Mouse (Mus musculus) embryonic stem cell, embryonic (primary cell): ENCODE measurements around the gene Agpat2.

ENCODE experiments used
- CTCF ChIA-PET, 4 experiments: fragments of 300-600 bp in 2 of 4; fragments of 350-600 bp in 2 of 4; sonication (Branson Sonifier 250); formaldehyde crosslinking; loops; one replicate each; lab custom pipeline; 2022; ENCODE audit warnings: inconsistent platforms in 2 of 4; lab: Charles Lee
- POLR2A ChIA-PET, 4 experiments: fragments of 300-600 bp in 2 of 4; fragments of 350-600 bp in 2 of 4; sonication (Branson Sonifier 250); formaldehyde crosslinking; loops; one replicate each; lab custom pipeline; 2022; ENCODE audit warnings: antibody characterized with exemption in 4 of 4, inconsistent platforms in 1 of 4; lab: Charles Lee

The Agpat2 gene

DNA sequence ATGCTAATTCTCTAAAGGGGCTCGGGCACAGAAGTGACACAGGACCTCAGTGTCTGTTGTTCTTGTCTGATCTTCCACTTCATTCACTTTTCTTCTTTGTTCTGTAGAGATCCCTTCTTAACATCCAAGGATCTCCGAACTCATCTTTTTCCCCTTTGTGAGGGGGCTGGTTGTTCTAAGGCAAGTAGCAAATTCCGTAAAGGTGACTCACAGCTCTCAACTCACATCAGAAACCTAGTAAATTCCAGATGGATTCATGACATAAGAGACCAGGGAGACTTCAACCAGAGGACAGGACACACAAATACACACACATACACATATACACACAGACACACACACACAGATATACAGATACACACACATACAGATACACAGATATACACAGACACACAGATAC is 6.3 kb upstream of the Agpat2 start:
- ChIA-PET POLR2A (interaction anchor here (0.6 to 39.5 kb wide), 52 partner anchors 8 to 1496 kb away, joined by 3 to 1354 read pairs (median 4); partner anchors contain the start of genes Fam69b (in 3 of the 4), Surf6 (in 3 of the 4), Agpat2 (in 2 of the 4) and Gm20532 (in 2 of the 4)), CTCF (interaction anchor here (0.7 to 2.0 kb wide), 10 partner anchors 9 to 618 kb away, joined by 3 to 17 read pairs (median 4); no protein-coding TSS in a partner anchor)

DNA sequence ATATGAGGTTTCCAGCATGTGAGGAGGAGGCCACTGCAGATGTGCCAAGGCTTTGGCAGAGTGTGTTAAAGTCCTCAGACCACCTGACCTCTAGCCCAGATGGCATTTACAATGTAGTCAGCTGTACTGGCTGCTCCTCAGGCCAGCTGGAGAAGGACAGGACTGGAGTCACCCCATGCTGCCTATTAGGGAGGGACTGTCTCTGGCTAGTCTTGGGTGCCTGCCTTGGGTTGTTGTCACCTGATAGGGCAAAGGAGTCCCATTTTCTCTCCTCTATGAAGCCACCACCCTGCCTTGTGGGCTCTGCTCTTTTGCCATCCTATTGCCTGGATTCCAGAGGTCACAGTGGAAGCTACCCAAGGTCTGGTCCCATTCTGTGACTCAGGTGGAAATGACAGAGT is 5.0 kb upstream of the Agpat2 start:
- ChIA-PET POLR2A (interaction anchor here (1.0 to 39.5 kb wide), 17 partner anchors 7 to 367 kb away, joined by 3 to 1354 read pairs (median 7); partner anchors contain the start of genes Agpat2 (in 2 of the 4), Fam69b (in 2 of the 4) and Gm20532 (in 1 of the 4)), CTCF (interaction anchor here in 2 of 4 experiments (0.6 to 2.0 kb wide), 3 partner anchors 10 to 30 kb away, joined by 3 to 4 read pairs (median 4); partner anchors contain the start of gene Gm20532 (in 1 of the 2))

GRCm38 (mm10) chr2:26608781-26609180 is 4.6 kb upstream of the Agpat2 start:
- POLR2A ChIA-PET = interaction anchor here in 2 of 4 experiments (1.7 to 39.5 kb wide), 7 partner anchors 7 to 150 kb away, joined by 4 to 1354 read pairs (median 7); partner anchors contain the start of genes Fam69b (in 2 of the 2), Agpat2 (in 1 of the 2) and Gm20532 (in 1 of the 2)
- CTCF ChIA-PET = interaction anchor here in 1 of 4 experiments (0.6 kb wide), 1 partner anchor 23 kb away, joined by 4 read pairs; the partner anchor contains the start of gene Gm20532

GRCm38 (mm10) chr2:26607056-26607910 is 3.1 kb upstream of the Agpat2 start:
- ChIA-PET CTCF (interaction anchor here in 2 of 4 experiments (0.5 to 0.7 kb wide), 4 partner anchors 119 to 709 kb away, joined by 3 to 7 read pairs (median 4); partner anchors contain the start of gene Dnlz (in 1 of the 2)), POLR2A (interaction anchor here in 3 of 4 experiments (0.9 to 39.5 kb wide), 16 partner anchors 10 to 296 kb away, joined by 3 to 1354 read pairs (median 4); partner anchors contain the start of genes Fam69b (in 2 of the 3), Gm20532 (in 2 of the 3), Sec16a (in 1 of the 3) and Surf6 (in 1 of the 3))

- CTCF ChIA-PET = no interaction called here
- POLR2A ChIA-PET = interaction anchor here in 3 of 4 experiments (1.0 to 39.5 kb wide), 14 partner anchors 6 to 296 kb away, joined by 3 to 1354 read pairs (median 8); partner anchors contain the start of genes Fam69b (in 2 of the 3), Gm20532 (in 2 of the 3), Sec16a (in 1 of the 3) and Surf6 (in 1 of the 3)
Observed at GRCm38 (mm10) chr2:26606579-26606978, 2.4 kb upstream of the Agpat2 start.

GRCm38 (mm10) chr2:26605331-26605730 is 1.1 kb upstream of the Agpat2 start:
- POLR2A ChIA-PET = interaction anchor here (0.6 to 39.5 kb wide), 30 partner anchors 8 to 368 kb away, joined by 3 to 1354 read pairs (median 13); partner anchors contain the start of genes Fam69b (in 3 of the 4), Gm20532 (in 2 of the 4), Qsox2 (in 1 of the 4) and Sec16a (in 1 of the 4)

GRCm38 (mm10) chr2:26603159-26603558 is 1.1 kb downstream of the Agpat2 start:
- POLR2A ChIA-PET = interaction anchor here (0.6 to 39.5 kb wide), 58 partner anchors 9 to 351 kb away, joined by 3 to 1354 read pairs (median 9); partner anchors contain the start of genes Fam69b (in 3 of the 4), Gm20532 (in 3 of the 4), Sec16a (in 2 of the 4) and Surf6 (in 2 of the 4)
- CTCF ChIA-PET = interaction anchor here (0.9 to 2.9 kb wide), 10 partner anchors 9 to 620 kb away, joined by 3 to 29 read pairs (median 8); partner anchors contain the start of genes Camsap1 (in 1 of the 4), Gm20532 (in 1 of the 4) and Sec16a (in 1 of the 4)

More at GRCm38 (mm10) chr2:26605331-26605730, 1.1 kb upstream of the Agpat2 start:
- CTCF ChIA-PET = interaction anchor here (0.6 to 2.5 kb wide), 12 partner anchors 11 to 514 kb away, joined by 3 to 29 read pairs (median 4); partner anchors contain the start of genes Fam69b (in 1 of the 4) and Inpp5e (in 1 of the 4)

- ChIA-PET CTCF (interaction anchor here in 3 of 4 experiments (0.6 to 2.9 kb wide), 5 partner anchors 8 to 57 kb away, joined by 3 to 29 read pairs (median 5); no protein-coding TSS in a partner anchor), POLR2A (interaction anchor here (0.6 to 39.5 kb wide), 24 partner anchors 8 to 309 kb away, joined by 3 to 1354 read pairs (median 17); partner anchors contain the start of genes Fam69b (in 2 of the 4), Gm20532 (in 2 of the 4), Med22 (in 1 of the 4) and Rpl7a (in 1 of the 4))
Observed at GRCm38 (mm10) chr2:26602631-26603030, 1.6 kb downstream of the Agpat2 start.

DNA sequence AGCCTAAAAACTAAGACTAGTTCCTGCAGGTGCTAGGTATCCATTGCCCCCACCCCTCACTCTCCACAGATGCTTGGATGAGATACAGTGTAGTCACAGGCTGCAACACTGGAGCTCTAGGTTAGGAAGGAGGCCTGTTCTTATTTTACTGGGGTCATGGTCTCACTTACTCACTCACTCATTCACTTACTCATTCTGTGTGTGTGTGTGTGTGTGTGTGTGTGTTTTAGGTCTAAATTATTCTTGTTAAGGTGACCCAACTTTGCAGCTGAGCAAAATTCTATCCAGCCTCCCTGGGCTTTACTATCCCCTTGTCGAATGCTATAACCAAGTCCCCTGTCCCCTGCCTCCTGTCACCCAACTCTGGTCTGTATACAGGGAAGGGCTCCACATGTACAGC is 2.6 kb downstream of the Agpat2 start:
- POLR2A ChIA-PET = interaction anchor here in 3 of 4 experiments (0.6 to 39.5 kb wide), 15 partner anchors 9 to 229 kb away, joined by 3 to 1354 read pairs (median 5); partner anchors contain the start of genes Fam69b (in 2 of the 3) and Gm20532 (in 1 of the 3)
- CTCF ChIA-PET = interaction anchor here in 2 of 4 experiments (0.6 to 1.0 kb wide), 2 partner anchors 8 to 152 kb away, joined by 3 read pairs; no protein-coding TSS in a partner anchor

GRCm38 (mm10) chr2:26600664-26601063 is 3.6 kb downstream of the Agpat2 start:
- POLR2A ChIA-PET = interaction anchor here (0.6 to 39.5 kb wide), 30 partner anchors 10 to 842 kb away, joined by 3 to 1354 read pairs (median 5); partner anchors contain the start of genes Fam69b (in 2 of the 4), Brd3os (in 1 of the 4), Gm20532 (in 1 of the 4) and Sec16a (in 1 of the 4)

GRCm38 (mm10) chr2:26599965-26600364 is 4.3 kb downstream of the Agpat2 start:
- CTCF ChIA-PET = interaction anchor here in 2 of 4 experiments (0.7 to 1.1 kb wide), 4 partner anchors 13 to 485 kb away, joined by 3 read pairs; no protein-coding TSS in a partner anchor
- POLR2A ChIA-PET = interaction anchor here (0.6 to 39.5 kb wide), 23 partner anchors 10 to 545 kb away, joined by 3 to 1354 read pairs (median 6); partner anchors contain the start of genes Fam69b (in 2 of the 4), Gm20532 (in 1 of the 4) and Surf6 (in 1 of the 4)

More at GRCm38 (mm10) chr2:26600664-26601063, 3.6 kb downstream of the Agpat2 start:
- CTCF ChIA-PET = interaction anchor here in 2 of 4 experiments (0.6 to 1.1 kb wide), 3 partner anchors 47 to 1642 kb away, joined by 3 read pairs; no protein-coding TSS in a partner anchor

DNA sequence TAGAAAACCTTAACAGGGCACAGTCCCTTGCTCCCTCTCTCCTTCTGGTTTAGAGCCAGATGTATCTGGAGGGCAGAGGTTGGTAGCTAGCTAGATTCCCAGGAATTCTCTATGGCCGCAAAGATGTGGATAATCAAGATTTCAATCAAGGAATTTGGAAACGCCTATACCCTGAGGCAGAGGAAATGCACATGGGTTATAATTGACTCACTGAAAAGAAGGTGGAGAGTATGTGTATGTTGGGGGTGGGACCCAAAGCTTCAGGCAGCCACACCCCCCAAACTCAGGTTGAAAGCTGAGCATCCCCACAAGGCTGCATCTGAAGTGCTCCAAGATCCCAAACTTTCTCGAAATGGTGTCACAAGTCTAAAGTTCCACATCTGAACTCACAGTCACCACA is 5.8 kb downstream of the Agpat2 start:
- CTCF ChIA-PET = interaction anchor here in 2 of 4 experiments (1.0 to 2.4 kb wide), 2 partner anchors 12 to 13 kb away, joined by 3 to 10 read pairs; partner anchors contain the start of gene Gm20532 (in 1 of the 2)

DNA sequence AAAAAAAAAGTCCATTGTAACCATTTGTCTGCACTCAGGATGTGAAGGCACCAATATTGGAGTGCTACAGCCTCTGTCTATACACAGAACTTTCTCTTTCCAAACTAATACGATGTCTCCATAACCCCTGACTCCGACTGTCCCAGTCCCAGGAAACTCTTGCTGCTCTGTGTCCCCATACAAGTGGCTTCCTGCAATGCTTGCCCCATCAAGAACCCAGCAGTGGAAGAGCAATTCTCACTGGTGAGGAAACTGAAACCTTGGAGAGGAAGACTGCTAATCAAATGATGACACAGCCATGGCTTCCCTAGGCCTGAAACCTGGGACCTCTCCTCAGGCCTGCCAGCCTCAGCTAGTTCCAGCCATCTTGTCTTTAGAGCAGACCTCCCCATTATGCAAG is 6.4 kb downstream of the Agpat2 start:
- ChIA-PET CTCF (interaction anchor here in 2 of 4 experiments (0.6 to 2.4 kb wide), 2 partner anchors 11 to 14 kb away, joined by 3 to 10 read pairs; partner anchors contain the start of gene Gm20532 (in 1 of the 2)), POLR2A (interaction anchor here (0.6 to 39.5 kb wide), 18 partner anchors 9 to 314 kb away, joined by 3 to 1354 read pairs (median 4); partner anchors contain the start of gene Fam69b (in 2 of the 4))

More for the DNA sequence above, 5.8 kb downstream of the Agpat2 start:
- POLR2A ChIA-PET = interaction anchor here (0.7 to 39.5 kb wide), 17 partner anchors 11 to 273 kb away, joined by 3 to 1354 read pairs (median 4); partner anchors contain the start of gene Fam69b (in 2 of the 4)

GRCm38 (mm10) chr2:26596898-26597297 is 7.3 kb downstream of the Agpat2 start:
- CTCF ChIA-PET = interaction anchor here in 2 of 4 experiments (0.6 to 2.4 kb wide), 2 partner anchors 11 to 15 kb away, joined by 3 to 10 read pairs; partner anchors contain the start of gene Gm20532 (in 1 of the 2)
- POLR2A ChIA-PET = interaction anchor here (0.6 to 39.5 kb wide), 14 partner anchors 9 to 315 kb away, joined by 3 to 1354 read pairs (median 4); partner anchors contain the start of gene Fam69b (in 2 of the 4)

DNA sequence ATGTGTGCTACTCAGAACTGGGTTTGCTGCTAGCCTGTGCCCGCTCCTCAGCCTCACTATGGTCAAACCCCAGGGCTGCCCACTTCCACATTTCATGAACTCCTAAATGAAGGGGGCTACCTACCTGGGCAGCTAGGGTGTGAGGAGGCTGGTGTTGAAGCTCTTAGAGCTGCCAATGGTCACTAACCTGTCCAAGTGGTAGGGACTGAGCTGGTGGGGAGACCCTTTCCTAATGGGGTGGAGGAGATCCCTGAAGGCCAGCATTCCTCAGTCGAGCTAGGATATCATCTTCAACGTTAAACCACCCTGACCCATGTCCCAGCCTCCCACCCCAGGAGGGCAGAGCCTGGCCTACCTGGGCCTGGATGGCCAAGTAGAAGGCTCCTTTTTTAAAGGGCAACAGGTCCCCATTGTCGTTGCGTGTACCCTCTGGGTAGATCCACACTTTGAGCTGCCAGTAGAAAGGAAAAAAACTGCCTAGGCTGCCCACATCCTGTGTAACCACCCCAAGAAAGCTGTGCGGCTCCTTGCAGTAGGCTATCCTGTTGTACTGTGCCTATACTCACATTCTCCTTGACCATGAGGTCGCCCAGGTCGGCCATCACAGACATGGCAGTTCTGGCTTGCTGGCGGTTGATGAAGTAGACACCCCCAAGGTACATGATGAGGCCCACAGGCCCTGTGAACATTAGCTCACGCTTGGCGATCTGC is 8.3 kb downstream of the Agpat2 start:
- POLR2A ChIA-PET = interaction anchor here in 2 of 4 experiments (0.9 to 39.5 kb wide), 11 partner anchors 9 to 38 kb away, joined by 3 to 1354 read pairs (median 4); partner anchors contain the start of genes Agpat2 (in 2 of the 2) and Fam69b (in 2 of the 2)

More for the DNA sequence above, 8.3 kb downstream of the Agpat2 start:
- CTCF ChIA-PET = interaction anchor here in 1 of 4 experiments (2.4 kb wide), 1 partner anchor 187 kb away, joined by 8 read pairs; the partner anchor contains the start of gene Inpp5e
